Mouse (Mus musculus) R1 (cell line): ENCODE measurements around the gene Rnase13.
"Not testable (repeated sequence)": the region's sequence is repeated elsewhere in the genome, so short reads cannot be mapped to it uniquely, and the experiment has no call there.

Experiments used
- DNase-seq: peaks from one replicate; pipeline ENCODE4 v3.0.0-alpha.2; 2018; ENCODE audit warnings: low read depth, low spot score

Rnase13 gene

GRCm38 (mm10) chr14:51922571-51922865, at the start of gene Rnase13:
Gene Rnase13, minus strand, starts transcription at chr14:51922773.
- DNase-seq = no peak

GRCm38 (mm10) chr14:51967400-51967799, 44.8 kb upstream of the Rnase13 start:
- no peak for DNase-seq

GRCm38 (mm10) chr14:51960316-51960715, 37.7 kb upstream of the Rnase13 start:
- peak; percentile 0 for DNase-seq

GRCm38 (mm10) chr14:51943336-51943735, 20.8 kb upstream of the Rnase13 start:
- DNase-seq = peak; percentile 2

- DNase-seq = no peak
Measured at GRCm38 (mm10) chr14:51942236-51942635, 19.7 kb upstream of the Rnase13 start.

GRCm38 (mm10) chr14:51941577-51941976, 19.0 kb upstream of the Rnase13 start:
- DNase-seq = no peak

GRCm38 (mm10) chr14:51940944-51941560, 18.5 kb upstream of the Rnase13 start:
- peak; percentile 48 for DNase-seq

- peak; percentile 60 for DNase-seq
Measured at GRCm38 (mm10) chr14:51939005-51939404, 16.4 kb upstream of the Rnase13 start.

GRCm38 (mm10) chr14:51932092-51933020, 9.8 kb upstream of the Rnase13 start:
- DNase-seq = no peak

GRCm38 (mm10) chr14:51930824-51931223, 8.3 kb upstream of the Rnase13 start:
- DNase-seq = peak; percentile 72

GRCm38 (mm10) chr14:51929968-51930367, 7.4 kb upstream of the Rnase13 start:
- DNase-seq = no peak

GRCm38 (mm10) chr14:51929309-51929943, 6.9 kb upstream of the Rnase13 start:
- no peak for DNase-seq

- DNase-seq = not testable (repeated sequence)
Measured at GRCm38 (mm10) chr14:51926930-51927329, 4.4 kb upstream of the Rnase13 start.

GRCm38 (mm10) chr14:51923492-51923891, 919 bp upstream of the Rnase13 start:
- no peak for DNase-seq

- DNase-seq = no peak
Measured at GRCm38 (mm10) chr14:51922910-51923309, 337 bp upstream of the Rnase13 start.

GRCm38 (mm10) chr14:51921759-51922570, 608 bp downstream of the Rnase13 start:
- no peak for DNase-seq

GRCm38 (mm10) chr14:51918966-51919365, 3.6 kb downstream of the Rnase13 start:
- no peak for DNase-seq

- no peak for DNase-seq
Measured at GRCm38 (mm10) chr14:51918125-51918524, 4.4 kb downstream of the Rnase13 start, which contains the start of gene Tppp2. Gene Tppp2, plus strand, starts transcription at chr14:51918425.

- no peak for DNase-seq
Measured at GRCm38 (mm10) chr14:51916539-51916938, 6.0 kb downstream of the Rnase13 start.

GRCm38 (mm10) chr14:51915030-51915429, 7.5 kb downstream of the Rnase13 start:
- no peak for DNase-seq

GRCm38 (mm10) chr14:51913960-51914762, 8.4 kb downstream of the Rnase13 start, which contains the start of gene Ndrg2:
Gene Ndrg2, minus strand, starts transcription at chr14:51914158.
- peak; percentile 65 for DNase-seq
